Comparison of ENCODE assay signal across 21 mouse cellular contexts in the genomic region with DNA sequence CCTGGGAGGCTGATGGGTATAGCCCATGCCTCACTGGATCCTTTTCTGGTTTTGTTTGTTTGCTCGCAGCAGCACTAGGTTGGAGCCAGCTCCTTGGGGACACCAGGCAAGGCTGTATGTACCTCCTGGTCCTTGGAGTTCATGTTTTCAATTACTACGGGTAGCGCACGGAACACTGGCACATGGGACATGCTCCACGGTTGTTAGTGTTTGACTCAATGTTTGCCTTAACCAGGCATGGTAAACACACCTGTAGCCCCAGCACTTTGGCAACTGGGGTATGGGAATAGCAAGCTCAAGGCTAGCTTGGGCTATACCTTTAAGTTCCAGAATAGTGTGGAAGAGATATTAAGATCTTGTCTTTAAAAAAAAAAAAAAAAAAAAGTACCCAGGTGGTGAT. TPM values are rescaled to one million over a fixed set of nuclear protein-coding genes. Genes with fewer than 3 reads are reported as not detected.
DNase-seq lines count a peak whose midpoint lies in the region; ATAC-seq and TF ChIP-seq lines count a peak whose summit lies in the region.
"Had no signal": no experiment of that assay in that cellular context is flagged by ENCODE, and none has a peak within 500 bp of the region (broad histone marks: within the 10 kb centered on the region; RNA-seq: fewer than 3 reads in every experiment).

No protein-coding gene starts in this region.

- ATAC-seq in kidney, embryonic 15.5 days (replicated peaks; ENCODE audit: low FRiP score) = no peak
- ATAC-seq in liver, postnatal 0 days = peak; percentile 78
- no peak for ATAC-seq in liver, embryonic 11.5 days (replicated peaks; ENCODE audit: low FRiP score)
- ATAC-seq: forebrain, embryonic 14.5 days had no signal

- no peaks in the 10 kb centered on the region for H3K79me2 ChIP-seq in MEL (ENCODE audit: control insufficient read depth, insufficient read depth, low read length, poor library complexity)

- TF ChIP-seq CTCF in liver, postnatal 0 days (IDR thresholded peaks at IDR 0.05; ENCODE audit: low read depth) = no peak
- no peak for TF ChIP-seq CTCF in MEL (IDR thresholded peaks at IDR 0.05 in 2 of 3, conservative IDR thresholded peaks at IDR 0.05 in 1 of 3; ENCODE audit: control insufficient read depth in 1 of 3, insufficient read depth in 1 of 3, low read depth in 2 of 3, low read length in 3 of 3, poor library complexity in 1 of 3, severe bottlenecking in 1 of 3)

- no peak overlapping the region for H3K4me3 ChIP-seq in kidney, embryonic 15.5 days (replicated peaks)
- no peak overlapping the region for H3K4me3 ChIP-seq in liver, postnatal 0 days (ENCODE audit: low read depth, low read length)
- no peak overlapping the region for H3K4me3 ChIP-seq in liver, embryonic 11.5 days (ENCODE audit: low read depth, low read length)
- no peak overlapping the region for H3K4me3 ChIP-seq in MEL (ENCODE audit: control insufficient read depth in 1 of 2, insufficient read depth in 1 of 2, low read depth in 2 of 2, low read length in 2 of 2)
- no peak overlapping the region for H3K4me3 ChIP-seq in embryonic facial prominence, embryonic 10.5 days
- H3K4me3 ChIP-seq: embryonic facial prominence, embryonic 15.5 days; erythroblast, embryonic 14.5 days; forebrain, embryonic 10.5 days; heart, embryonic 15.5 days had no signal

- no peak for DNase-seq in kidney, postnatal 10 days
- DNase-seq in liver, postnatal 0 days = peak; percentile 25
- DNase-seq in liver, embryonic 11.5 days (ENCODE audit: low spot score) = no peak
- DNase-seq in MEL (ENCODE audit: low read depth, low spot score) = no peak
- no peak for DNase-seq in embryonic facial prominence, embryonic 10.5 days (ENCODE audit: low spot score)
- DNase-seq in ovary, adult 18-20 months (ENCODE audit: low spot score) = no peak
- DNase-seq: adrenal gland, adult 8-10 months; adrenal gland, postnatal 36 days; cerebellum, adult 2 months; cerebellum, postnatal 10 days; gastrocnemius, postnatal 36 days; heart, adult 11 months; heart, postnatal 14 days had no signal

- no peak for TF ChIP-seq RAD21 in MEL (IDR thresholded peaks at IDR 0.05; ENCODE audit: low read depth, low read length)

- no peaks in the 10 kb centered on the region for H3K9me3 ChIP-seq in kidney, embryonic 15.5 days (replicated peaks)
- no peaks in the 10 kb centered on the region for H3K9me3 ChIP-seq in liver, postnatal 0 days (ENCODE audit: low read length)
- H3K9me3 ChIP-seq in liver, embryonic 11.5 days (ENCODE audit: control insufficient read depth, low read length) = no peaks in the 10 kb centered on the region
- H3K9me3 ChIP-seq in MEL (replicated peaks; ENCODE audit: insufficient read depth, low read length) = no peaks in the 10 kb centered on the region
- H3K9me3 ChIP-seq in embryonic facial prominence, embryonic 10.5 days = no peaks in the 10 kb centered on the region
- H3K9me3 ChIP-seq: embryonic facial prominence, embryonic 15.5 days; forebrain, embryonic 10.5 days; heart, embryonic 15.5 days had no signal

- no peak for TF ChIP-seq EP300 in liver, postnatal 0 days (IDR thresholded peaks at IDR 0.05; ENCODE audit: low read depth)
- TF ChIP-seq EP300 in MEL (IDR thresholded peaks at IDR 0.05; ENCODE audit: low read depth in 1 of 2, low read length in 2 of 2) = no peak

- no peaks in the 10 kb centered on the region for H3K36me3 ChIP-seq in kidney, embryonic 15.5 days
- no peaks in the 10 kb centered on the region for H3K36me3 ChIP-seq in liver, postnatal 0 days (replicated peaks; ENCODE audit: insufficient read depth, low read length)
- H3K36me3 ChIP-seq in liver, embryonic 11.5 days (ENCODE audit: control insufficient read depth, insufficient read depth, low read length) = no peaks in the 10 kb centered on the region
- H3K36me3 ChIP-seq in MEL (ENCODE audit: control insufficient read depth in 1 of 2, insufficient read depth in 2 of 2, low read length in 2 of 2) = peaks cover 0 to 17% of the 10 kb centered on the region in 2 experiments; a peak in 2 of 4 replicates
- no peaks in the 10 kb centered on the region for H3K36me3 ChIP-seq in embryonic facial prominence, embryonic 10.5 days (replicated peaks)
- H3K36me3 ChIP-seq: embryonic facial prominence, embryonic 15.5 days; forebrain, embryonic 10.5 days; heart, embryonic 15.5 days had no signal

- H3K4me1 ChIP-seq in kidney, embryonic 15.5 days = peaks cover 18% of the 10 kb centered on the region; the same call in 1 of the 2 replicates
- peaks cover 8% of the 10 kb centered on the region; the same call in 1 of the 2 replicates for H3K4me1 ChIP-seq in liver, postnatal 0 days (ENCODE audit: insufficient read depth)
- peaks cover 9% of the 10 kb centered on the region for H3K4me1 ChIP-seq in liver, embryonic 11.5 days (replicated peaks; ENCODE audit: control insufficient read depth, insufficient read depth, low read length)
- H3K4me1 ChIP-seq in MEL (ENCODE audit: control insufficient read depth in 1 of 2, insufficient read depth in 2 of 2, low read length in 2 of 2) = peaks cover 3 to 21% of the 10 kb centered on the region in 2 experiments
- peaks cover 14% of the 10 kb centered on the region; the same call in 1 of the 2 replicates for H3K4me1 ChIP-seq in embryonic facial prominence, embryonic 10.5 days
- H3K4me1 ChIP-seq: embryonic facial prominence, embryonic 15.5 days had no signal

- H3K27me3 ChIP-seq in kidney, embryonic 15.5 days = no peaks in the 10 kb centered on the region
- H3K27me3 ChIP-seq in liver, postnatal 0 days (ENCODE audit: insufficient read depth, low read length) = no peaks in the 10 kb centered on the region
- H3K27me3 ChIP-seq in liver, embryonic 11.5 days (replicated peaks; ENCODE audit: control insufficient read depth, insufficient read depth, low read length) = no peaks in the 10 kb centered on the region
- H3K27me3 ChIP-seq in MEL (ENCODE audit: control insufficient read depth in 1 of 2, insufficient read depth in 2 of 2, low read length in 2 of 2) = no peaks in the 10 kb centered on the region
- H3K27me3 ChIP-seq in embryonic facial prominence, embryonic 10.5 days (replicated peaks; ENCODE audit: low read depth, poor library complexity, severe bottlenecking) = no peaks in the 10 kb centered on the region
- H3K27me3 ChIP-seq: embryonic facial prominence, embryonic 15.5 days; heart, embryonic 15.5 days had no signal

- WGBS in kidney, embryonic 15.5 days = 79% methylated on average over 5 of the region's 5 CpGs
- 68% methylated on average over 5 of the region's 5 CpGs for WGBS in liver, postnatal 0 days (ENCODE audit: insufficient replicate concordance)
- 78% methylated on average over 5 of the region's 5 CpGs for WGBS in liver, embryonic 11.5 days
- WGBS in embryonic facial prominence, embryonic 10.5 days = 75% methylated on average over 5 of the region's 5 CpGs

- TF ChIP-seq POLR2A in MEL (IDR thresholded peaks at IDR 0.05; ENCODE audit: control insufficient read depth in 1 of 2, insufficient read depth in 1 of 2, low read depth in 1 of 2, low read length in 2 of 2, poor library complexity in 1 of 2) = no peak

- H3K27ac ChIP-seq in kidney, embryonic 15.5 days = peak overlapping the region; percentile 72
- peak overlapping the region; percentile 40; the same call in 1 of the 2 replicates for H3K27ac ChIP-seq in liver, postnatal 0 days (ENCODE audit: low read depth)
- H3K27ac ChIP-seq in liver, embryonic 11.5 days (ENCODE audit: low read depth, low read length) = no peak overlapping the region
- no peak overlapping the region for H3K27ac ChIP-seq in MEL (ENCODE audit: control insufficient read depth, low read depth, low read length)
- H3K27ac ChIP-seq in embryonic facial prominence, embryonic 10.5 days (replicated peaks) = 0 out of 2 replicates have a peak overlapping the region, but pooled peaks have one; percentile 19
- H3K27ac ChIP-seq: embryonic facial prominence, embryonic 15.5 days; heart, embryonic 15.5 days; hindbrain, embryonic 14.5 days had no signal

- H3K9ac ChIP-seq in kidney, embryonic 15.5 days = no peak overlapping the region
- no peak overlapping the region for H3K9ac ChIP-seq in liver, postnatal 0 days (replicated peaks)
- no peak overlapping the region for H3K9ac ChIP-seq in liver, embryonic 11.5 days (ENCODE audit: low read depth, low read length)
- no peak overlapping the region for H3K9ac ChIP-seq in MEL (ENCODE audit: control insufficient read depth, low read depth, low read length, poor library complexity, severe bottlenecking)
- H3K9ac ChIP-seq: embryonic facial prominence, embryonic 15.5 days; heart, embryonic 15.5 days; hindbrain, embryonic 14.5 days had no signal

- H3K4me2 ChIP-seq in kidney, embryonic 15.5 days = no peak overlapping the region
- no peak overlapping the region for H3K4me2 ChIP-seq in liver, postnatal 0 days (ENCODE audit: low read depth, low read length)
- H3K4me2 ChIP-seq in liver, embryonic 11.5 days = no peak overlapping the region
- H3K4me2 ChIP-seq: embryonic facial prominence, embryonic 15.5 days; heart, embryonic 11.5 days; heart, embryonic 15.5 days; hindbrain, embryonic 14.5 days had no signal

TF ChIP-seq in MEL, 35 proteins besides CTCF, POLR2A, EP300 and RAD21:
- TF ChIP-seq KAT2A (conservative IDR thresholded peaks at IDR 0.05; ENCODE audit: low read depth, low read length) (no peak), ETS1 (IDR thresholded peaks at IDR 0.05; ENCODE audit: low read depth, low read length) (no peak), ZNF384 (IDR thresholded peaks at IDR 0.05; ENCODE audit: low read depth, low read length) (peak; percentile 26; the same call in 1 of the 2 replicates), TAL1 (IDR thresholded peaks at IDR 0.05; ENCODE audit: low read length) (no peak)

RNA-seq across cellular contexts. Expression of a gene that starts 20.6 kb away (rescaled TPM):
- 36.6 and 40.8 TPM in 2 replicates for polyA plus RNA-seq in kidney, embryonic 15.5 days (2015; fragmentation: Nextera tagmentation; extraction: Ambion mirVana)
- 47.8 and 53.1 TPM in 2 replicates for polyA plus RNA-seq in liver, postnatal 0 days (2015; fragmentation: Nextera tagmentation; extraction: Ambion mirVana)
- 18.4 and 18.6 TPM in 2 replicates for polyA plus RNA-seq in liver, embryonic 11.5 days (2014; fragmentation: Nextera tagmentation; extraction: Ambion mirVana)
- total RNA-seq in MEL (2012; rRNA removed) = 2.4 and 3.4 TPM in 2 replicates
- polyA plus RNA-seq in MEL (2012; ENCODE audit: insufficient read depth in 1 of 2, insufficient read length in 2 of 2, low read depth in 1 of 2, low replicate concordance in 2 of 2, missing spikeins in 1 of 2) = 1 to 10 TPM in 1 of 2 experiments, not detected in 1; 7.5 TPM
- 18.4 and 22.1 TPM in 2 replicates for polyA plus RNA-seq in embryonic facial prominence, embryonic 10.5 days (2016; fragmentation: Nextera tagmentation; extraction: Ambion mirVana)

RNA-seq across cellular contexts. Expression of a gene that starts 55.1 kb away (rescaled TPM):
- polyA plus RNA-seq in kidney, embryonic 15.5 days (2015; fragmentation: Nextera tagmentation; extraction: Ambion mirVana) = 2.4 and 3.4 TPM in 2 replicates
- 0.39 and 0.54 TPM in 2 replicates for polyA plus RNA-seq in liver, postnatal 0 days (2015; fragmentation: Nextera tagmentation; extraction: Ambion mirVana)
- 0.36 and 0.38 TPM in 2 replicates for polyA plus RNA-seq in liver, embryonic 11.5 days (2014; fragmentation: Nextera tagmentation; extraction: Ambion mirVana)
- not detected in 2 replicates for total RNA-seq in MEL (2012; rRNA removed)
- not detected for polyA plus RNA-seq in MEL (2012; ENCODE audit: insufficient read depth in 1 of 2, insufficient read length in 2 of 2, low read depth in 1 of 2, low replicate concordance in 2 of 2, missing spikeins in 1 of 2)
- polyA plus RNA-seq in embryonic facial prominence, embryonic 10.5 days (2016; fragmentation: Nextera tagmentation; extraction: Ambion mirVana) = 1.1 and 2.4 TPM in 2 replicates
- polyA plus RNA-seq: erythroblast, embryonic 14.5 days had no signal

Comparison
In these comparisons a context has a peak if more than half of its experiments do, and no peak if none do; other contexts are left out.
1. H3K27ac ChIP-seq: peak in kidney, embryonic 15.5 days (single experiment), liver, postnatal 0 days (single experiment) and embryonic facial prominence, embryonic 10.5 days (single experiment); none in liver, embryonic 11.5 days (single experiment) and MEL (single experiment).